Mouse (Mus musculus): Measurements from ENCODE around the gene Map2k6. TPM values are rescaled to one million over a fixed set of nuclear protein-coding genes. Genes with fewer than 3 reads are reported as not detected.
A peak's percentile ranks its signal among the peaks of the same experiment; 100 is the strongest.

The Map2k6 gene
- polyA plus RNA-seq, 1 experiment from 2014 or later, result 7.1 TPM

DNA sequence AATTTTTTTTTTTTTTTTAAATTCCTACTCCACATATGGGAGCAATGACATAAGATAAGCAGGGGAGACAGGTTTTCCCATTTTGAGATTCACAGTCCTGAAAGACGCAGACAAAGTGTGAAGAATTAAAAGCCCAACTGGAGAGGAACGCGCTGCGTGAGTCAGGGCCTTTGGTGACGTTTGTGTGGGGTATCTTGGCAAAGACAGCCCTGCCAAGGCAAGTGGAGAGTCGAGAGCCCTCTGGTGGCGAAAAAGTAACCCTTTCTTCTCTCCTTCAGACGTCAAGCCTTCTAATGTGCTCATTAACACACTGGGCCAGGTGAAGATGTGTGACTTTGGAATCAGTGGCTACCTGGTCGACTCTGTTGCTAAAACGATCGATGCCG, 97.1 kb downstream of the Map2k6 start:
- H3K9me3 ChIP-seq (replicated peaks), result no peaks in the 10 kb centered on the region
- ATAC-seq, result 0 out of 2 replicates have a peak, but pooled peaks have one; percentile 44
- WGBS (ENCODE audit: insufficient replicate concordance), result 43% methylated on average over 12 of the region's 12 CpGs
- no peak overlapping the region for H3K4me3 ChIP-seq
- peaks cover 12% of the 10 kb centered on the region for H3K4me1 ChIP-seq
- peaks cover 44% of the 10 kb centered on the region for H3K36me3 ChIP-seq
- H3K27ac ChIP-seq, result no peak overlapping the region
- H3K4me2 ChIP-seq, result no peak overlapping the region
- H3K9ac ChIP-seq, result no peak overlapping the region
- no peaks in the 10 kb centered on the region for H3K27me3 ChIP-seq (replicated peaks)

DNA sequence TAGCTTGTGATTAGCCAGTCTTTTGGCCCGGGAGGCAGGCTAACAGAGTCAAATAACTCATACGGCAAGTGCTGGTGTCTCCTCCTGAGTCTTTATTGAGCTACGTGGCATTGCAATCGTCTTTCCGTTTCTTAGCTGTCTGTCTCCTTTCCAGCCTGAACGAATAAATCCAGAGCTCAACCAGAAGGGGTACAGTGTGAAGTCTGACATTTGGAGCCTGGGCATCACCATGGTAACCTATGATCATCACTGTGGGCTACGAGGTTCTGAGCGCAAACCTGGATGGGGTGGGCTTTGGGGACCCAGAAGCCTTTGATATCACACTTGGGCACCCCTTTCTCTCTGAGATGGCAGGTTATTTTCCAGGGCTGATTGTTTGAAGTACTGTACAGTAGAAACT, 98.8 kb downstream of the Map2k6 start:
- ATAC-seq, result no peak
- 77% methylated on average over 8 of the region's 8 CpGs for WGBS (ENCODE audit: insufficient replicate concordance)
- H3K4me2 ChIP-seq, result no peak overlapping the region
- no peaks in the 10 kb centered on the region for H3K27me3 ChIP-seq (replicated peaks)
- no peak overlapping the region for H3K27ac ChIP-seq
- H3K4me1 ChIP-seq, result peaks cover 12% of the 10 kb centered on the region
- H3K4me3 ChIP-seq, result no peak overlapping the region
- no peak overlapping the region for H3K9ac ChIP-seq
- H3K9me3 ChIP-seq (replicated peaks), result no peaks in the 10 kb centered on the region
- peaks cover 35% of the 10 kb centered on the region for H3K36me3 ChIP-seq

DNA sequence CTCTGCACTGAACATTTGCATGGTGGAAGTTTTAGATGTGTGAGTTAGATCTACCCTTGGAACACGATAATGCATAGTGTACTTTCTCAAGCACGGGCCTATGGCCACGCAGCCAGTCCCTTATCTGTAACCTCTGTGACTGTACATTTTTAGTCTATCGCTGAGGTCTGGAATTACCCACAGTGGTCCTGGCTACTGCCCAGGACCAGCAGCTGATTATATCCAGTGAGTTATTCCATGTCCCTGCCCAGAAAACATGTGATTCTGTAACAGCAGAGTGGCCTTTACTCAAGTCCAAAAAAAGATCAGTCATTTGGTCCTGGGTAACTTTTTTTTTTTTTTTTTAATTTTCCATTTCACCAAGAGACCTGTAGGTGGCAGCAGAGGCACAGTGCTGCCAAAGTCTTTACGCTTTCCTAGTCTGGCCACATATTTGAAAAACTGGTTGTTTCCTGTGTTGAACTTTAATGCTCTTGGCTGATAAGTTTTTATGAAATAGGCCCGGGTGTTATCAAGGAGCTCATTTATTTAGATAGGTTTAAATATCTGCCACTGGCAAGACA, 99.8 kb downstream of the Map2k6 start:
- H3K9me3 ChIP-seq (replicated peaks), result no peaks in the 10 kb centered on the region
- ATAC-seq, result peak; percentile 71
- no peak overlapping the region for H3K27ac ChIP-seq
- H3K36me3 ChIP-seq, result peaks cover 26% of the 10 kb centered on the region
- H3K4me1 ChIP-seq, result peaks cover 12% of the 10 kb centered on the region
- no peaks in the 10 kb centered on the region for H3K27me3 ChIP-seq (replicated peaks)
- no peak overlapping the region for H3K9ac ChIP-seq
- no peak overlapping the region for H3K4me3 ChIP-seq
- WGBS (ENCODE audit: insufficient replicate concordance), result 16% methylated on average over 6 of the region's 6 CpGs
- H3K4me2 ChIP-seq, result no peak overlapping the region; the same call in 1 of the 2 replicates

DNA sequence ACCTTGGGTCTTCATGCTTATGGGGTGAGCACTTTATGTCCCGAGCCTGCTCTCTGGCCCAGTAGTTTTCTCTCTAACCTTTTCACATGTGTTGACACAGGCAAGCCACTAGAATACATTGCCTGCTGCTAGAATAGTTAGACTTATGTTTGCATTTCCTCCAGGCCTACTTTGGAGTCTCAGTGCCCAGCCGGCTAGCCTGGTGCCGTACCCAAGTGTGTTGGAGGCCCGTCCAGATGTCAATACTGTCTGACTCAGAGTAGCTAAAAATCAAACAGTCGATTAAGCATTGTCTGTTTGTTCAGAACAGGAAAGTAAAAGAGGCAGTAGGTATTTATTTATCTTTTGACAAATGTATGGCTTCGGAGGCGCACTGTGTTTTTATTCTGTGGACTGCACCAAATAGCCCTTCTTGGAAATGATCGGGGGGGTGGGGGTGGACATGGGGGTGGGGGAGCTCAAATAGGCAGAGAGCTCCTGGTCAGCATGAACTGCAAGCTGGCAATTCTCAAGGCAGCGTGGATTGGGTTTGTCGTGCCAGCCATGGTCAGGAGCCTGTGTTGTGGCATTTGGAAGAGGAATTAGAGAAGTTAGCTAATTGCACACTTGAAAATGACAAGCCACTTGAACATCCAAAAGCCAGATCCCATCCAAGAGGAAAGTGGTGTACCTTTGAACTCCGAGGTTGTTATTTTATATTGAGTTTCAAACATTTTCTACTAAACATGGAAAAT, 104.2 kb downstream of the Map2k6 start:
- Histone ChIP-seq H3K27ac (no peak overlapping the region), H3K9ac (no peak overlapping the region), H3K27me3 (replicated peaks) (no peaks in the 10 kb centered on the region), H3K4me3 (no peak overlapping the region), H3K4me2 (no peak overlapping the region), H3K4me1 (peaks cover 10% of the 10 kb centered on the region), H3K36me3 (peaks cover 31% of the 10 kb centered on the region), H3K9me3 (replicated peaks) (no peaks in the 10 kb centered on the region)
- no peak for ATAC-seq
- 76% methylated on average over 11 of the region's 11 CpGs for WGBS (ENCODE audit: insufficient replicate concordance)

DNA sequence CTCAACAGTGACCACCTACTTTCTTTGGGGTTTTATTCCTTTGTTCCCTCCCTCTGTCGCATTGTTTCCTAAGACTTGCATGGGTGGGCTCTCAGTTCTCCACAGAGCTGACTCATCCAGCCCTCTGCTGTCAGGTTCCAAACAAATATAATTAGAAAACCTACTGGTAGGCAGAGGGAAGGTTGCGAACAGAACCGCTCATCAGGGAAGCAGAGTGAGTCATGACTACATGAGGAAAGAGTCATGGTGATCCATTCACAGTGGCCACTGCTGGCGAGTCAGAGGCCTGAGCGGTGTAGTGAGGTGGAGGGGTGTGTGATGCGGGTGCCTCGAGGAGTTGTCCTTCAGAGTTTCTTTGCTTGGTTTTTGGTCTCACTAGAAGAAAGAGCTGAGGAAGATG, 112.5 kb downstream of the Map2k6 start:
- H3K36me3 ChIP-seq, result peaks cover 36% of the 10 kb centered on the region

DNA sequence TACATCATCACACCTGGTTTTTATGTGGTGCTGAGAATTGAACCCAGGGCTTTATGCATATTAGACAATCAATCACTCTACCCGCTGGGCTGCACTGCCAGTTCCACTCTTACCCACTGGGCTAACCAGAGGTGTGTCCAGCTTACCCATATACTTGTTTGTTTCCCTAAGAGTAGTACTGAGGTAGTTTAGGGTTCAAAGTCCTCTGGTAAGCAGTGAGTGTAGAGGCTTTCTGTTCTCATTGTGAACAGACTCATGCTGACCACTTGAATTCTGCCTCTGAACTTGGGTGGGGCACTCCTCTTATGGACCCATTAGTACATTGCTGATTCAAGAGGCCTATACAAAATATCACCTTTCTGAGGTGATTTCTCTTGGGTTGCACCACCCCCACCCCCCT, 119.7 kb downstream of the Map2k6 start:
- WGBS (ENCODE audit: insufficient replicate concordance), result 76% methylated on average over 1 of the region's 1 CpGs
- Histone ChIP-seq H3K9ac (no peak overlapping the region), H3K36me3 (peaks cover 14% of the 10 kb centered on the region; the same call in 1 of the 2 replicates), H3K27me3 (replicated peaks) (no peaks in the 10 kb centered on the region), H3K4me2 (no peak overlapping the region), H3K9me3 (replicated peaks) (no peaks in the 10 kb centered on the region), H3K4me3 (no peak overlapping the region), H3K27ac (no peak overlapping the region), H3K4me1 (no peaks in the 10 kb centered on the region)
- no peak for ATAC-seq

More for the DNA sequence above, 112.5 kb downstream of the Map2k6 start:
- Histone ChIP-seq H3K4me1 (no peaks in the 10 kb centered on the region), H3K4me2 (no peak overlapping the region), H3K27ac (no peak overlapping the region), H3K9ac (no peak overlapping the region), H3K9me3 (replicated peaks) (0 out of 2 replicates have a peak, but pooled peaks cover 6% of the 10 kb centered on the region), H3K27me3 (replicated peaks) (no peaks in the 10 kb centered on the region), H3K4me3 (no peak overlapping the region)
- no peak for ATAC-seq
- 81% methylated on average over 7 of the region's 7 CpGs for WGBS (ENCODE audit: insufficient replicate concordance)

DNA sequence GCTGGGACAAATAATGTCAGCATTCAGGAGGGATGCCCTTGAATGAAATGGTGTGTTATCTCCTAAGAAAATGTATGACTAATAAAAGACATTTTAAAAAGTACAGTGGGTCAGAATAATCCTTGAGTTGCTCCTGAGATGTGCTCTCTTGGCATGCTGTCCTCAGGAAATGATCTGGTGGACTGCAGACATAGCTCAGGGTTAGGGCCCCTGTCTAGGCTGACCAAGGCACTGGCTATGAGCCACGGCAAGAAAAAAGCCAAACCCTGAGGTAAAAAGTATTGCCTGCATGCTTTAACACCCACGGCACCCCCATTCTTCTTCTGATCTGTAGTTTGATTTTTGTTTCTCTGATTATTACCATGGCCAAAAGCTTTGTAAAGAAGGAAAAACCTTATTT, 124.0 kb downstream of the Map2k6 start:
- WGBS (ENCODE audit: insufficient replicate concordance), result 75% methylated on average over 2 of the region's 2 CpGs

DNA sequence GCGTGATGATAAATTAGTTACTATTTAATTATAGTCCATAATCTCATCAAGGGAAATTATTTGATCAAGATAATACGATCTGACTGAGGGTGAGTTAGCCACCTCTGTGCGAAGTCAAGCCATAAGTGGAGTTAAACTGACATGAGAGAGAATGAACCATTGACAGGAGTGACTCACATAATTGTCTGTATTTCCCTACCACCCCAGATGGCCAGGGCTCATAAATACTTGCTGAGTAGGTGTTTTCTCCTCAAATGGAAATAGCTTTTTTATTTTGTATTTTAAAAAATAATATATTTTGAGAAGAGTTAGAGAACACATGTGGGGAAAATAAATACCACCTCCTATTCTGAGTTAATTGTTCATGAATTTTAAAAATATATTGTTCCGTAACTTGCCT, 127.2 kb downstream of the Map2k6 start:
- H3K4me3 ChIP-seq, result no peak overlapping the region
- WGBS (ENCODE audit: insufficient replicate concordance), result 76% methylated on average over 4 of the region's 4 CpGs
- no peaks in the 10 kb centered on the region for H3K4me1 ChIP-seq
- no peak for ATAC-seq
- no peaks in the 10 kb centered on the region for H3K27me3 ChIP-seq (replicated peaks)
- no peaks in the 10 kb centered on the region for H3K9me3 ChIP-seq (replicated peaks)
- H3K4me2 ChIP-seq, result no peak overlapping the region
- H3K36me3 ChIP-seq, result no peaks in the 10 kb centered on the region
- H3K9ac ChIP-seq, result no peak overlapping the region
- no peak overlapping the region for H3K27ac ChIP-seq

More for the DNA sequence above, 124.0 kb downstream of the Map2k6 start:
- Histone ChIP-seq H3K36me3 (peaks cover 11% of the 10 kb centered on the region; the same call in 1 of the 2 replicates), H3K4me3 (no peak overlapping the region), H3K9ac (no peak overlapping the region), H3K4me1 (no peaks in the 10 kb centered on the region), H3K4me2 (no peak overlapping the region), H3K27me3 (replicated peaks) (no peaks in the 10 kb centered on the region), H3K9me3 (replicated peaks) (no peaks in the 10 kb centered on the region), H3K27ac (no peak overlapping the region)
- ATAC-seq, result no peak

DNA sequence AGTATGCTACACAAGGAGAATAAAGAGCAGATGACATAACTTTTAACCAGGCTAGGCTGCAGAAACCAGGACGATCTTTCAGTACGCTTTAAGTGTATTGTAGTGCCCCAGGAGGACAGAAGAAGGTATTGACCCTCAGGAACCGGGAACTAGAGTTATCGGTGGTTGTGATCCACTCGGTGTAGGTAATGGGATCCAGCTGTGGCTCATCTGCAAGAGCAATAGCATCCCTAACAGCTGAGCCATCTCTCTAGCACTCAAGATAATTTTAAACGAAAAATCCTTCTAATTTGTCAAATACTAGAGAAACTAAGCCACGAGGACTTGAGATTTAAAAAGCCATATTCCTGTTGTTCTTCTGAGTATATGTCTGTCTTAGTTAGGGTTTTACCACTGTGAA, 132.2 kb downstream of the Map2k6 start:
- H3K27ac ChIP-seq, result no peak overlapping the region
- H3K4me3 ChIP-seq, result no peak overlapping the region
- H3K4me2 ChIP-seq, result no peak overlapping the region
- no peaks in the 10 kb centered on the region for H3K36me3 ChIP-seq
- ATAC-seq, result no peak
- no peaks in the 10 kb centered on the region for H3K4me1 ChIP-seq
- no peak overlapping the region for H3K9ac ChIP-seq
- 62% methylated on average over 7 of the region's 7 CpGs for WGBS (ENCODE audit: insufficient replicate concordance)
- no peaks in the 10 kb centered on the region for H3K9me3 ChIP-seq (replicated peaks)
- no peaks in the 10 kb centered on the region for H3K27me3 ChIP-seq (replicated peaks)

DNA sequence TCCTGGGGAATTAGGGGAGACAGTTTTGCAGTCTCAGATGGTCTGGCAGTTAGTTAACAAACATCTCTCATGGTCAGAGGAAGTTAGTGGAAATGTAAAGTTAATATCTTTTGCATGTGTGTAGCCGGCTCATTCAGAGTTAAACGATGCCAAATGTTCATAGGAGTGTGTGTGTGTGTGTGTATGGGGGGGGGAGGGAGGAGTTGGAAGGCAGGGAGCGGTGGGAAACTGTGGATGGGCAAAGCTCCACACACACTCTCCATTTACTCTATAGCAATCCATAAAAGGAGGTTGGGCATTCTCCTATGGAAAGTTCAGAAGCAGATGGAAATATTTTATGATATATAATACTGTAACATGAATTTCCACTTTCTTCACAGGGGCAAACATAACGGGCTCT, 135.9 kb downstream of the Map2k6 start:
- Histone ChIP-seq H3K4me3 (no peak overlapping the region), H3K9ac (no peak overlapping the region), H3K4me1 (no peaks in the 10 kb centered on the region), H3K27me3 (replicated peaks) (no peaks in the 10 kb centered on the region), H3K27ac (no peak overlapping the region), H3K36me3 (no peaks in the 10 kb centered on the region), H3K4me2 (no peak overlapping the region), H3K9me3 (replicated peaks) (no peaks in the 10 kb centered on the region)
- no peak for ATAC-seq
- 80% methylated on average over 4 of the region's 4 CpGs for WGBS (ENCODE audit: insufficient replicate concordance)

DNA sequence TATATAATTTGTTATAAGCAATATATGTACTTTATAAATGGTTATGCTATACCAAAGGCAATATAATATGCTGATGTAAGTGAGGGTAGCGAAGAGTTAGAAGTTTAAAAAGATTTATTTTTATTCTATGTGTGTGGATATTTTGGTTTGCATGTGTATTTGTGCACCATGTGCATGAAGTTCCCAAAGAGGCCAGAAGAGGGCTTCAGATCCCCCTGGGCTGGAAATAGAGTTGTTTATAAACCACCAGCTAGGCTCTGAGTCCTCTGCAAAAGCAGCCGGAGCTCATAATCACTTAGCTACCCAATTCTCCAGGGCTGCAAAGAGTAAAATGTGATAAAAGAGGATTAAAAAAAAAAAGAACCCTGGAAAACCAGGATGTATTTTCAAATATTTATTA, 137.6 kb downstream of the Map2k6 start:
- ATAC-seq, result no peak
- no peak overlapping the region for H3K9ac ChIP-seq
- H3K27ac ChIP-seq, result no peak overlapping the region
- no peaks in the 10 kb centered on the region for H3K4me1 ChIP-seq
- 75% methylated on average over 2 of the region's 2 CpGs for WGBS (ENCODE audit: insufficient replicate concordance)
- H3K36me3 ChIP-seq, result no peaks in the 10 kb centered on the region
- peaks cover 5% of the 10 kb centered on the region; the same call in 1 of the 2 replicates for H3K9me3 ChIP-seq (replicated peaks)
- H3K27me3 ChIP-seq (replicated peaks), result no peaks in the 10 kb centered on the region
- no peak overlapping the region for H3K4me3 ChIP-seq
- H3K4me2 ChIP-seq, result no peak overlapping the region

DNA sequence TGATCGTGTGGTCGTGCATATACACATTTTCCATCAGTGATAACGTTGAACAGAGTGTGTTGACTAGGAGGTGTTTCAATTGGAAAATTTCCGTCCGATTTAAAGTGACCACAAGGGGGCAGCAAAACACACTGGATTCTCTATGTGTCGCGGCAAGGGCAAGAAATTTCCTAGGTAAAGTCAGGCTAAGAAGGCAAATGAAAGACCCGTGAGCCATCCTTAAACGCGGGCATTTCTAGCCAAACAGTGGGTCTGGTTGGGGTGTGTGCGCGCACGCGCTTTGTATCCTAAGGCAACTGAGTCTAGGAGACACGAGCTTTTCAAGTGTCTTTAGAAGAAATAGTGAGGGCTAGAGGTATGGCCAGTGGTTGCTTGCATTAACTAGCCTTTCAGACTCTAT, 138.7 kb downstream of the Map2k6 start:
- Histone ChIP-seq H3K9ac (no peak overlapping the region), H3K27ac (no peak overlapping the region), H3K9me3 (replicated peaks) (peaks cover 5% of the 10 kb centered on the region; the same call in 1 of the 2 replicates), H3K4me1 (no peaks in the 10 kb centered on the region), H3K4me2 (peak overlapping the region; percentile 60), H3K27me3 (replicated peaks) (no peaks in the 10 kb centered on the region), H3K36me3 (no peaks in the 10 kb centered on the region), H3K4me3 (peak overlapping the region; percentile 19)
- 0 out of 2 replicates have a peak, but pooled peaks have one; percentile 21 for ATAC-seq
- WGBS (ENCODE audit: insufficient replicate concordance), result 3% methylated on average over 15 of the region's 15 CpGs
